Mouse (Mus musculus): ENCODE data around the gene Wipf1.
"Not testable (repeated sequence)": the region's sequence is repeated elsewhere in the genome, so short reads cannot be mapped to it uniquely, and the experiment has no call there.

Wipf1 gene

GRCm38 (mm10) chr2:73529356-73530330, at the start of gene Wipf1:
TSS of gene Wipf1 (minus strand) at chr2:73529734.
- DNase-seq, result peak; percentile 20 to 29

- no peak for DNase-seq
Observed at GRCm38 (mm10) chr2:73579168-73579567, 49.6 kb upstream of the Wipf1 start.

- no peak for DNase-seq
Observed at GRCm38 (mm10) chr2:73574418-73574817, 44.9 kb upstream of the Wipf1 start.

- DNase-seq, result no peak
Observed at GRCm38 (mm10) chr2:73573556-73573955, 44.0 kb upstream of the Wipf1 start.

- peak; percentile 67 to 73 for DNase-seq
Observed at GRCm38 (mm10) chr2:73572539-73573372, 43.2 kb upstream of the Wipf1 start.

- no peak for DNase-seq
Observed at GRCm38 (mm10) chr2:73571901-73572300, 42.4 kb upstream of the Wipf1 start.

- DNase-seq, result no peak
Observed at GRCm38 (mm10) chr2:73571304-73571703, 41.8 kb upstream of the Wipf1 start.

- peak; percentile 53 to 59 for DNase-seq
Observed at GRCm38 (mm10) chr2:73566989-73567605, 37.6 kb upstream of the Wipf1 start.

- DNase-seq, result no peak
Observed at GRCm38 (mm10) chr2:73566162-73566561, 36.6 kb upstream of the Wipf1 start.

- no peak for DNase-seq
Observed at GRCm38 (mm10) chr2:73563690-73564089, 34.2 kb upstream of the Wipf1 start.

- DNase-seq, result no peak
Observed at GRCm38 (mm10) chr2:73562656-73563055, 33.1 kb upstream of the Wipf1 start.

- DNase-seq, result peak in 1 of 2 experiments; percentile 9
Observed at GRCm38 (mm10) chr2:73561665-73562063, 32.1 kb upstream of the Wipf1 start.

- no peak for DNase-seq
Observed at GRCm38 (mm10) chr2:73560899-73561664, 31.5 kb upstream of the Wipf1 start.

GRCm38 (mm10) chr2:73560445-73560844, 30.9 kb upstream of the Wipf1 start:
- no peak for DNase-seq

- DNase-seq, result no peak
Observed at GRCm38 (mm10) chr2:73557956-73558355, 28.4 kb upstream of the Wipf1 start.

- not testable (repeated sequence) for DNase-seq
Observed at GRCm38 (mm10) chr2:73557061-73557460, 27.5 kb upstream of the Wipf1 start.

GRCm38 (mm10) chr2:73554389-73554788, 24.9 kb upstream of the Wipf1 start:
- DNase-seq, result no peak

GRCm38 (mm10) chr2:73552926-73553325, 23.4 kb upstream of the Wipf1 start:
- no peak for DNase-seq

GRCm38 (mm10) chr2:73550725-73551124, 21.2 kb upstream of the Wipf1 start:
- peak in 1 of 2 experiments; percentile 22 for DNase-seq

GRCm38 (mm10) chr2:73548542-73548941, 19.0 kb upstream of the Wipf1 start:
- no peak for DNase-seq

- no peak for DNase-seq
Observed at GRCm38 (mm10) chr2:73547256-73547655, 17.7 kb upstream of the Wipf1 start.

GRCm38 (mm10) chr2:73545556-73545955, 16.0 kb upstream of the Wipf1 start:
- DNase-seq, result no peak

All from cerebellum, adult 18-20 months (tissue).